Mouse (Mus musculus): ENCODE data around the gene Ipo13. TPM values are rescaled to one million over a fixed set of nuclear protein-coding genes. Genes with fewer than 3 reads are reported as not detected.

The Ipo13 gene
- polyA plus RNA-seq, 1 experiment from 2014 or later: 60.5 TPM

GRCm38 (mm10) chr4:117926545-117927482 lies 12.0 kb upstream of the Ipo13 start:
- under 1% methylated on average over 71 of the region's 71 CpGs for WGBS

GRCm38 (mm10) chr4:117924916-117925315 lies 10.1 kb upstream of the Ipo13 start:
- Histone ChIP-seq H3K9me3 (replicated peaks) (no peaks in the 10 kb centered on the region), H3K27ac (no peak overlapping the region), H3K4me1 (peaks cover 34% of the 10 kb centered on the region), H3K4me3 (no peak overlapping the region), H3K9ac (no peak overlapping the region), H3K27me3 (peaks cover 63% of the 10 kb centered on the region), H3K36me3 (ENCODE audit: poor library complexity, severe bottlenecking) (no peaks in the 10 kb centered on the region), H3K4me2 (no peak overlapping the region)
- WGBS: 74% methylated on average over 4 of the region's 6 CpGs
- ATAC-seq: no peak

More at GRCm38 (mm10) chr4:117926545-117927482, 12.0 kb upstream of the Ipo13 start:
- H3K4me3 ChIP-seq: peak overlapping the region; percentile 47
- H3K36me3 ChIP-seq (ENCODE audit: poor library complexity, severe bottlenecking): no peaks in the 10 kb centered on the region
- H3K27me3 ChIP-seq: peaks cover 70% of the 10 kb centered on the region
- ATAC-seq: peak; percentile 67
- peak overlapping the region; percentile 67 for H3K9ac ChIP-seq
- H3K4me2 ChIP-seq: peak overlapping the region; percentile 85
- H3K27ac ChIP-seq: no peak overlapping the region
- H3K4me1 ChIP-seq: peaks cover 37% of the 10 kb centered on the region
- no peaks in the 10 kb centered on the region for H3K9me3 ChIP-seq (replicated peaks)

- Histone ChIP-seq H3K36me3 (ENCODE audit: poor library complexity, severe bottlenecking) (no peaks in the 10 kb centered on the region), H3K4me3 (no peak overlapping the region), H3K9ac (no peak overlapping the region), H3K4me2 (no peak overlapping the region), H3K27me3 (peaks cover 49% of the 10 kb centered on the region), H3K9me3 (replicated peaks) (no peaks in the 10 kb centered on the region), H3K4me1 (peaks cover 19% of the 10 kb centered on the region), H3K27ac (no peak overlapping the region)
- ATAC-seq: no peak
- 48% methylated on average over 2 of the region's 2 CpGs for WGBS
These were observed 8.7 kb upstream of the Ipo13 start for GRCm38 (mm10) chr4:117923450-117923849.

GRCm38 (mm10) chr4:117921358-117921757 lies 6.6 kb upstream of the Ipo13 start:
- no peak overlapping the region for H3K4me2 ChIP-seq
- H3K27me3 ChIP-seq: peaks cover 28% of the 10 kb centered on the region
- no peak for ATAC-seq
- H3K36me3 ChIP-seq (ENCODE audit: poor library complexity, severe bottlenecking): no peaks in the 10 kb centered on the region
- no peaks in the 10 kb centered on the region for H3K9me3 ChIP-seq (replicated peaks)
- H3K4me3 ChIP-seq: no peak overlapping the region
- no peak overlapping the region for H3K9ac ChIP-seq
- H3K4me1 ChIP-seq: peaks cover under 1% of the 10 kb centered on the region
- WGBS: 90% methylated on average over 2 of the region's 2 CpGs
- H3K27ac ChIP-seq: no peak overlapping the region

- Histone ChIP-seq H3K9ac (no peak overlapping the region), H3K9me3 (replicated peaks) (no peaks in the 10 kb centered on the region), H3K4me3 (no peak overlapping the region), H3K27me3 (peaks cover 5% of the 10 kb centered on the region; the same call in 1 of the 2 replicates), H3K4me2 (no peak overlapping the region), H3K4me1 (peaks cover 14% of the 10 kb centered on the region), H3K36me3 (ENCODE audit: poor library complexity, severe bottlenecking) (no peaks in the 10 kb centered on the region), H3K27ac (no peak overlapping the region)
- no peak for ATAC-seq
- WGBS: 92% methylated on average over 5 of the region's 5 CpGs
These were observed 4.0 kb upstream of the Ipo13 start for GRCm38 (mm10) chr4:117918762-117919161.

- H3K27me3 ChIP-seq: peaks cover 5% of the 10 kb centered on the region; the same call in 1 of the 2 replicates
- H3K9ac ChIP-seq: no peak overlapping the region
- no peaks in the 10 kb centered on the region for H3K36me3 ChIP-seq (ENCODE audit: poor library complexity, severe bottlenecking)
- WGBS: 64% methylated on average over 3 of the region's 3 CpGs
- H3K9me3 ChIP-seq (replicated peaks): no peaks in the 10 kb centered on the region
- H3K4me3 ChIP-seq: no peak overlapping the region
- H3K4me1 ChIP-seq: peaks cover 19% of the 10 kb centered on the region
- no peak for ATAC-seq
- H3K4me2 ChIP-seq: no peak overlapping the region
- H3K27ac ChIP-seq: no peak overlapping the region
These were observed 3.5 kb upstream of the Ipo13 start for GRCm38 (mm10) chr4:117918261-117918660.

- H3K36me3 ChIP-seq (ENCODE audit: poor library complexity, severe bottlenecking): no peaks in the 10 kb centered on the region
- peaks cover 5% of the 10 kb centered on the region; the same call in 1 of the 2 replicates for H3K27me3 ChIP-seq
- WGBS: 90% methylated on average over 4 of the region's 4 CpGs
- ATAC-seq: no peak
- H3K27ac ChIP-seq: no peak overlapping the region
- H3K4me1 ChIP-seq: peaks cover 23% of the 10 kb centered on the region
- no peak overlapping the region for H3K4me2 ChIP-seq
- H3K9ac ChIP-seq: no peak overlapping the region
- H3K9me3 ChIP-seq (replicated peaks): no peaks in the 10 kb centered on the region
- no peak overlapping the region for H3K4me3 ChIP-seq
These were observed 3.0 kb upstream of the Ipo13 start for GRCm38 (mm10) chr4:117917847-117918246.

- Histone ChIP-seq H3K9me3 (replicated peaks) (no peaks in the 10 kb centered on the region), H3K9ac (no peak overlapping the region), H3K4me2 (no peak overlapping the region), H3K27ac (no peak overlapping the region), H3K4me1 (peaks cover 28% of the 10 kb centered on the region), H3K4me3 (no peak overlapping the region), H3K36me3 (ENCODE audit: poor library complexity, severe bottlenecking) (0 out of 2 replicates have a peak, but pooled peaks cover 3% of the 10 kb centered on the region), H3K27me3 (peaks cover under 1% of the 10 kb centered on the region; the same call in 1 of the 2 replicates)
- 84% methylated on average over 4 of the region's 4 CpGs for WGBS
- ATAC-seq: no peak
These were observed 2.6 kb upstream of the Ipo13 start for GRCm38 (mm10) chr4:117917402-117917801.

GRCm38 (mm10) chr4:117916386-117916785 lies 1.6 kb upstream of the Ipo13 start:
- Histone ChIP-seq H3K4me2 (peak overlapping the region; percentile 100; the same call in 1 of the 2 replicates), H3K4me1 (peaks cover 37% of the 10 kb centered on the region), H3K36me3 (ENCODE audit: poor library complexity, severe bottlenecking) (peaks cover 13% of the 10 kb centered on the region), H3K27ac (no peak overlapping the region), H3K9ac (no peak overlapping the region), H3K4me3 (no peak overlapping the region), H3K9me3 (replicated peaks) (no peaks in the 10 kb centered on the region), H3K27me3 (no peaks in the 10 kb centered on the region)
- no peak for ATAC-seq
- 89% methylated on average over 5 of the region's 5 CpGs for WGBS

GRCm38 (mm10) chr4:117915489-117916105 lies 798 bp upstream of the Ipo13 start:
- Histone ChIP-seq H3K27ac (peak overlapping the region; percentile 78; the same call in 1 of the 2 replicates), H3K4me1 (peaks cover 45% of the 10 kb centered on the region), H3K9ac (peak overlapping the region; percentile 94), H3K4me2 (peak overlapping the region; percentile 100), H3K36me3 (ENCODE audit: poor library complexity, severe bottlenecking) (peaks cover 19% of the 10 kb centered on the region), H3K27me3 (no peaks in the 10 kb centered on the region), H3K4me3 (peak overlapping the region; percentile 86), H3K9me3 (replicated peaks) (no peaks in the 10 kb centered on the region)
- WGBS: 3% methylated on average over 19 of the region's 19 CpGs
- ATAC-seq: no peak

GRCm38 (mm10) chr4:117914031-117914430 lies 768 bp downstream of the Ipo13 start:
- Histone ChIP-seq H3K27ac (peak overlapping the region; percentile 78; the same call in 1 of the 2 replicates), H3K36me3 (ENCODE audit: poor library complexity, severe bottlenecking) (peaks cover 19% of the 10 kb centered on the region), H3K4me1 (peaks cover 60% of the 10 kb centered on the region), H3K4me3 (peak overlapping the region; percentile 86), H3K27me3 (no peaks in the 10 kb centered on the region), H3K4me2 (peak overlapping the region; percentile 100), H3K9ac (peak overlapping the region; percentile 94), H3K9me3 (replicated peaks) (no peaks in the 10 kb centered on the region)
- WGBS: 17% methylated on average over 8 of the region's 8 CpGs
- ATAC-seq: no peak

GRCm38 (mm10) chr4:117913421-117913820 lies 1.4 kb downstream of the Ipo13 start:
- Histone ChIP-seq H3K4me2 (peak overlapping the region; percentile 100), H3K27me3 (no peaks in the 10 kb centered on the region), H3K4me3 (peak overlapping the region; percentile 86), H3K9me3 (replicated peaks) (no peaks in the 10 kb centered on the region), H3K36me3 (ENCODE audit: poor library complexity, severe bottlenecking) (peaks cover 19% of the 10 kb centered on the region), H3K9ac (peak overlapping the region; percentile 94), H3K27ac (peak overlapping the region; percentile 0; the same call in 1 of the 2 replicates), H3K4me1 (peaks cover 66% of the 10 kb centered on the region)
- WGBS: 39% methylated on average over 3 of the region's 3 CpGs
- ATAC-seq: no peak
